Mouse (Mus musculus) ES-E14 (cell line): ENCODE results near the gene Slc5a1. TPM values are rescaled to one million over a fixed set of nuclear protein-coding genes. Genes with fewer than 3 reads are reported as not detected.

Source experiments
- DNase-seq: peaks from one replicate; pipeline ENCODE4 v3.0.0-alpha.2; 2013; ENCODE audit warnings: low read depth, low spot score
- H3K27ac ChIP-seq: 2 replicates; pipeline ENCODE4 v1.5.1; 2012; ENCODE audit warnings: low read depth, mild to moderate bottlenecking, low read length, moderate library complexity, mixed read lengths; ENCODE audit not compliant: poor library complexity, insufficient read depth, severe bottlenecking
- H3K36me3 ChIP-seq: 2 replicates; pipeline ENCODE4 v1.6.1; 2012; ENCODE audit warnings: mild to moderate bottlenecking, low read length, moderate library complexity, mixed read lengths; ENCODE audit not compliant: control insufficient read depth, poor library complexity, insufficient read depth, severe bottlenecking
- H3K4me1 ChIP-seq, 2 experiments: fragments of 150-350 bp in 1 of 2; sonication (generic) in 1 of 2; 2 replicates each; pipeline ENCODE4 v1.6.1; 2012; ENCODE audit warnings: low read length in 2 of 2, mild to moderate bottlenecking in 1 of 2, mixed read lengths in 1 of 2; ENCODE audit not compliant: control insufficient read depth in 2 of 2, insufficient read depth in 2 of 2, poor library complexity in 1 of 2
- H3K4me3 ChIP-seq, 2 experiments: fragments of 150-350 bp in 1 of 2; sonication (generic) in 1 of 2; 2 replicates each; pipeline ENCODE4 v1.5.1; 2012; ENCODE audit warnings: low read length in 2 of 2, low read depth in 1 of 2, mild to moderate bottlenecking in 1 of 2, mixed read lengths in 1 of 2; ENCODE audit not compliant: insufficient read depth in 1 of 2, poor library complexity in 1 of 2, severe bottlenecking in 1 of 2
- H3K9ac ChIP-seq: 2 replicates; pipeline ENCODE4 v1.6.1; 2012; ENCODE audit warnings: low read depth, mild to moderate bottlenecking, low read length, mixed read lengths; ENCODE audit not compliant: poor library complexity, insufficient read depth, severe bottlenecking
- H3K9me3 ChIP-seq: fragments of 150-350 bp; sonication (generic); 2 replicates; pipeline ENCODE4 v1.6.1; 2012; ENCODE audit warnings: low read depth, mild to moderate bottlenecking, low read length; ENCODE audit not compliant: control insufficient read depth, insufficient read depth
- CHD2 ChIP-seq: IDR thresholded peaks from 2 replicates; pipeline ENCODE4 v1.6.1; 2014; ENCODE audit warnings: mild to moderate bottlenecking, low read depth, low read length, inconsistent platforms
- HCFC1 ChIP-seq: IDR thresholded peaks from 2 replicates; pipeline ENCODE4 v1.6.1; 2012; ENCODE audit warnings: low read length, inconsistent platforms, borderline replicate concordance; ENCODE audit not compliant: insufficient read depth
- MAFK ChIP-seq: IDR thresholded peaks from 2 replicates; pipeline ENCODE4 v1.6.1; 2014; ENCODE audit warnings: mild to moderate bottlenecking, low read depth, low read length, inconsistent platforms; ENCODE audit not compliant: insufficient read depth
- ZC3H11A ChIP-seq: IDR thresholded peaks from 2 replicates; pipeline ENCODE4 v1.6.1; 2012; ENCODE audit warnings: low read depth, mild to moderate bottlenecking, inconsistent platforms, low read length, borderline replicate concordance
- ZNF384 ChIP-seq: IDR thresholded peaks from 2 replicates; pipeline ENCODE4 v1.6.1; 2012; ENCODE audit warnings: low read depth, low read length, inconsistent platforms
- in situ Hi-C, 2 experiments: fragments of 600-800 bp; cut with MboI; formaldehyde crosslinking; loops; one replicate each; pipeline ENCODE4 v1.15.1; 2025; ENCODE audit warnings: low sequenced_read_pairs in 2 of 2, inconsistent platforms in 1 of 2; ENCODE audit not compliant: unreplicated experiment in 2 of 2
- total RNA-seq: library from RNA; depleted of rRNA; stranded (reverse); fragments of 300-350 nt; gene quantifications from 2 replicates; pipeline ENCODE4 v1.2.3, GENCODE M21; 2012

The Slc5a1 gene
- total RNA-seq, 1 experiment: 4.0 TPM

- DNase-seq: no peak
- Histone ChIP-seq H3K9me3 (no peaks in the 10 kb centered on the region), H3K36me3 (no peaks in the 10 kb centered on the region), H3K9ac (no peak overlapping the region), H3K27ac (no peak overlapping the region), H3K4me1 (no peaks in the 10 kb centered on the region), H3K4me3 (no peak overlapping the region)
- TF ChIP-seq MAFK (no peak), ZC3H11A (no peak), CHD2 (no peak), ZNF384 (no peak), HCFC1 (no peak)
- in situ Hi-C loops: no loop called here
Observed at GRCm38 (mm10) chr5:33202516-33203170, 98.6 kb downstream of the Slc5a1 start.

- H3K4me1 ChIP-seq: no peaks in the 10 kb centered on the region
- TF ChIP-seq ZNF384: no peak
- no peak for TF ChIP-seq CHD2
- no peak for TF ChIP-seq MAFK
- no peak for TF ChIP-seq ZC3H11A
- no peak for TF ChIP-seq HCFC1
- no peaks in the 10 kb centered on the region for H3K36me3 ChIP-seq
- no peak overlapping the region for H3K27ac ChIP-seq
- no peak for DNase-seq
- H3K9me3 ChIP-seq: no peaks in the 10 kb centered on the region
- no peak overlapping the region for H3K4me3 ChIP-seq
- no peak overlapping the region for H3K9ac ChIP-seq
- in situ Hi-C loops: no loop called here
Observed at GRCm38 (mm10) chr5:33203171-33203565, 99.1 kb downstream of the Slc5a1 start.

GRCm38 (mm10) chr5:33203691-33204242 is 99.7 kb downstream of the Slc5a1 start:
- in situ Hi-C loops: no loop called here
- peak; percentile 76 for DNase-seq
- Histone ChIP-seq H3K4me3 (no peak overlapping the region), H3K9me3 (no peaks in the 10 kb centered on the region), H3K36me3 (no peaks in the 10 kb centered on the region), H3K27ac (no peak overlapping the region), H3K9ac (no peak overlapping the region), H3K4me1 (no peaks in the 10 kb centered on the region)
- TF ChIP-seq ZC3H11A: peak; percentile 79; the same call in 1 of the 2 replicates
- TF ChIP-seq MAFK: no peak

- no peaks in the 10 kb centered on the region for H3K4me1 ChIP-seq
Observed at GRCm38 (mm10) chr5:33204284-33204683, 100.3 kb downstream of the Slc5a1 start.

GRCm38 (mm10) chr5:33206328-33206727 is 102.3 kb downstream of the Slc5a1 start:
- H3K27ac ChIP-seq: no peak overlapping the region
- no peak for DNase-seq
- TF ChIP-seq ZC3H11A: no peak
- TF ChIP-seq ZNF384: no peak
- no peak for TF ChIP-seq MAFK
- TF ChIP-seq HCFC1: no peak
- no peak for TF ChIP-seq CHD2
- no peak overlapping the region for H3K9ac ChIP-seq
- H3K36me3 ChIP-seq: no peaks in the 10 kb centered on the region
- H3K4me1 ChIP-seq: no peaks in the 10 kb centered on the region
- in situ Hi-C loops: no loop called here
- no peaks in the 10 kb centered on the region for H3K9me3 ChIP-seq
- H3K4me3 ChIP-seq: no peak overlapping the region

More at GRCm38 (mm10) chr5:33204284-33204683, 100.3 kb downstream of the Slc5a1 start:
- TF ChIP-seq ZNF384 (no peak), HCFC1 (no peak), CHD2 (no peak), ZC3H11A (no peak), MAFK (no peak)
- no peak for DNase-seq
- H3K27ac ChIP-seq: no peak overlapping the region
- no peak overlapping the region for H3K9ac ChIP-seq
- no peaks in the 10 kb centered on the region for H3K36me3 ChIP-seq
- H3K4me3 ChIP-seq: no peak overlapping the region
- no peaks in the 10 kb centered on the region for H3K9me3 ChIP-seq
- in situ Hi-C loops: no loop called here
